Mouse (Mus musculus) thymus, adult 2 months (tissue): ENCODE results near the gene Snx8. TPM values are rescaled to one million over a fixed set of nuclear protein-coding genes. Genes with fewer than 3 reads are reported as not detected.
A peak's percentile ranks its signal among the peaks of the same experiment; 100 is the strongest.

Experiments
- DNase-seq: peaks from one replicate; pipeline ENCODE4 v3.0.0; 2021
- H3K27ac ChIP-seq: fragments of 200-500 bp; 2 replicates; pipeline ENCODE4 v1.5.1; 2012; ENCODE audit warnings: low read length, control low read depth; ENCODE audit not compliant: control insufficient read depth, insufficient read depth
- H3K27me3 ChIP-seq: fragments of 200-500 bp; 2 replicates; pipeline ENCODE4 v1.6.1; 2012; ENCODE audit warnings: mild to moderate bottlenecking, low read length, moderate library complexity, mixed read lengths; ENCODE audit not compliant: control insufficient read depth, insufficient read depth
- H3K36me3 ChIP-seq: fragments of 200-500 bp; 2 replicates; pipeline ENCODE4 v1.6.1; 2012; ENCODE audit warnings: mild to moderate bottlenecking, low read length, moderate library complexity; ENCODE audit not compliant: control insufficient read depth, insufficient read depth
- H3K4me1 ChIP-seq: fragments of 200-500 bp; replicated peaks from 2 replicates; pipeline ENCODE4 v1.6.1; 2012; ENCODE audit warnings: low read length; ENCODE audit not compliant: control insufficient read depth, insufficient read depth
- H3K4me3 ChIP-seq: fragments of 200-500 bp; 2 replicates; pipeline ENCODE4 v1.5.1; 2012; ENCODE audit warnings: mild to moderate bottlenecking, low read length, control low read depth, moderate library complexity; ENCODE audit not compliant: control insufficient read depth, insufficient read depth
- CTCF ChIP-seq: fragments of 200-500 bp; IDR thresholded peaks from 2 replicates; pipeline ENCODE4 v1.5.1; 2012; ENCODE audit warnings: mild to moderate bottlenecking, control low read depth, low read length, moderate library complexity, borderline replicate concordance; ENCODE audit not compliant: control insufficient read depth, poor library complexity, insufficient read depth; ENCODE audit errors: extremely low read depth
- POLR2A ChIP-seq: fragments of 200-500 bp; IDR thresholded peaks from 2 replicates; pipeline ENCODE4 v1.6.1; 2012; ENCODE audit warnings: mild to moderate bottlenecking, low read length, control low read depth, moderate library complexity; ENCODE audit not compliant: control insufficient read depth, poor library complexity, insufficient read depth; ENCODE audit errors: extremely low read depth
- WGBS: fragments of 180-500 bp; shearing (Covaris S2); methylation state at CpG from one replicate; pipeline ENCODE4 v1.1.7; 2018; 5-methylcytosine and 5-hydroxymethylcytosine counted together
- polyA plus RNA-seq: library from polyadenylated mRNA; depleted of rRNA; stranded (reverse); fragments of >200 nt; gene quantifications from 2 replicates; pipeline ENCODE4 v1.2.3, GENCODE M21; 2012; rRNA removed

Gene Snx8
- 12.4 and 14.7 TPM in 2 replicates for polyA plus RNA-seq

GRCm38 (mm10) chr5:140388588-140389576 lies at the start of gene Snx8:
TSS of gene Snx8 (minus strand) at chr5:140389262.
- Histone ChIP-seq H3K27me3 (no peaks in the 10 kb centered on the region), H3K4me3 (peak within 1 kb of the TSS; percentile 38), H3K36me3 (no peaks in the 10 kb centered on the region), H3K4me1 (peaks cover 11% of the 10 kb centered on the region), H3K27ac (no peak within 1 kb of the TSS)
- DNase-seq = peak; percentile 81
- TF ChIP-seq CTCF (no peak), POLR2A (0 out of 2 replicates have a peak, but pooled peaks have one; percentile 7)
- 3% methylated on average over 62 of the region's 63 CpGs for WGBS

GRCm38 (mm10) chr5:140425016-140425783 lies 36.1 kb upstream of the Snx8 start:
- H3K36me3 ChIP-seq = peaks cover 40% of the 10 kb centered on the region
- peaks cover 6% of the 10 kb centered on the region for H3K4me1 ChIP-seq
- DNase-seq = no peak
- no peak overlapping the region for H3K27ac ChIP-seq
- 98% methylated on average over 17 of the region's 17 CpGs for WGBS
- no peak overlapping the region for H3K4me3 ChIP-seq
- no peaks in the 10 kb centered on the region for H3K27me3 ChIP-seq
- TF ChIP-seq CTCF (no peak), POLR2A (no peak)

- Histone ChIP-seq H3K4me1 (peaks cover 12% of the 10 kb centered on the region), H3K4me3 (no peak overlapping the region), H3K27ac (no peak overlapping the region), H3K27me3 (no peaks in the 10 kb centered on the region), H3K36me3 (0 out of 2 replicates have a peak, but pooled peaks cover 4% of the 10 kb centered on the region)
- TF ChIP-seq CTCF = no peak
- no peak for TF ChIP-seq POLR2A
- no peak for DNase-seq
- WGBS = 76% methylated on average over 4 of the region's 4 CpGs
Measured at GRCm38 (mm10) chr5:140420616-140421015, 31.6 kb upstream of the Snx8 start.

GRCm38 (mm10) chr5:140419442-140420080 lies 30.5 kb upstream of the Snx8 start:
- Histone ChIP-seq H3K4me1 (peaks cover 12% of the 10 kb centered on the region), H3K4me3 (peak overlapping the region; percentile 89), H3K36me3 (no peaks in the 10 kb centered on the region), H3K27me3 (no peaks in the 10 kb centered on the region), H3K27ac (no peak overlapping the region)
- TF ChIP-seq CTCF (no peak), POLR2A (0 out of 2 replicates have a peak, but pooled peaks have one; percentile 17)
- DNase-seq = peak; percentile 45
- under 1% methylated on average over 61 of the region's 62 CpGs for WGBS

- Histone ChIP-seq H3K27ac (peak within 1 kb of the TSS; percentile 47), H3K27me3 (no peaks in the 10 kb centered on the region), H3K4me3 (peak within 1 kb of the TSS; percentile 98), H3K36me3 (no peaks in the 10 kb centered on the region), H3K4me1 (peaks cover 12% of the 10 kb centered on the region)
- WGBS = under 1% methylated on average over 65 of the region's 65 CpGs
- TF ChIP-seq POLR2A (0 out of 2 replicates have a peak, but pooled peaks have one; percentile 40), CTCF (peak; percentile 47; the same call in 1 of the 2 replicates)
- peak; percentile 89 for DNase-seq
Measured at GRCm38 (mm10) chr5:140418489-140419441, 29.7 kb upstream of the Snx8 start, which contains the start of gene Eif3b. TSS of gene Eif3b (plus strand) at chr5:140419328.
